Mouse (Mus musculus) embryonic facial prominence, embryonic 10.5 days (tissue): Measurements from ENCODE around the gene Syde2. TPM values are rescaled to one million over a fixed set of nuclear protein-coding genes. Genes with fewer than 3 reads are reported as not detected.
"Not testable (repeated sequence)": the region's sequence is repeated elsewhere in the genome, so short reads cannot be mapped to it uniquely, and the experiment has no call there.

Experiments
- DNase-seq: peaks from one replicate; pipeline ENCODE4 v3.0.0-alpha.2; 2017; ENCODE audit warnings: low spot score
- H3K27ac ChIP-seq: fragments of 300-500 bp; sonication (generic); replicated peaks from 2 replicates; pipeline ENCODE4 v1.5.1; 2016; ENCODE audit warnings: mild to moderate bottlenecking
- H3K27me3 ChIP-seq: fragments of 300-500 bp; sonication (generic); replicated peaks from 2 replicates; pipeline ENCODE4 v1.6.1; 2016; ENCODE audit warnings: low read depth, mild to moderate bottlenecking; ENCODE audit not compliant: poor library complexity, severe bottlenecking
- H3K36me3 ChIP-seq: fragments of 300-500 bp; sonication (generic); replicated peaks from 2 replicates; pipeline ENCODE4 v1.6.1; 2016; ENCODE audit warnings: mild to moderate bottlenecking, moderate library complexity
- H3K4me1 ChIP-seq: fragments of 300-500 bp; sonication (generic); 2 replicates; pipeline ENCODE4 v1.6.1; 2016
- H3K4me3 ChIP-seq: fragments of 300-500 bp; sonication (generic); 2 replicates; pipeline ENCODE4 v1.5.1; 2016; ENCODE audit warnings: mild to moderate bottlenecking, moderate library complexity
- H3K9me3 ChIP-seq: fragments of 300-500 bp; sonication (generic); 2 replicates; pipeline ENCODE4 v1.6.1; 2016; ENCODE audit warnings: mild to moderate bottlenecking
- WGBS: fragments of 180-500 bp; shearing (Covaris S2); methylation state at CpG from one replicate; pipeline ENCODE4 v1.1.7; 2016; 5-methylcytosine and 5-hydroxymethylcytosine counted together
- polyA plus RNA-seq: library from polyadenylated mRNA; unstranded; fragments of >200 nt; fragmentation: Nextera tagmentation; extraction: Ambion mirVana; gene quantifications from 2 replicates; pipeline ENCODE4 v1.2.1, GENCODE M21; 2016

The Syde2 gene
- polyA plus RNA-seq, 1 experiment from 2014 or later: 1.4 TPM

DNA sequence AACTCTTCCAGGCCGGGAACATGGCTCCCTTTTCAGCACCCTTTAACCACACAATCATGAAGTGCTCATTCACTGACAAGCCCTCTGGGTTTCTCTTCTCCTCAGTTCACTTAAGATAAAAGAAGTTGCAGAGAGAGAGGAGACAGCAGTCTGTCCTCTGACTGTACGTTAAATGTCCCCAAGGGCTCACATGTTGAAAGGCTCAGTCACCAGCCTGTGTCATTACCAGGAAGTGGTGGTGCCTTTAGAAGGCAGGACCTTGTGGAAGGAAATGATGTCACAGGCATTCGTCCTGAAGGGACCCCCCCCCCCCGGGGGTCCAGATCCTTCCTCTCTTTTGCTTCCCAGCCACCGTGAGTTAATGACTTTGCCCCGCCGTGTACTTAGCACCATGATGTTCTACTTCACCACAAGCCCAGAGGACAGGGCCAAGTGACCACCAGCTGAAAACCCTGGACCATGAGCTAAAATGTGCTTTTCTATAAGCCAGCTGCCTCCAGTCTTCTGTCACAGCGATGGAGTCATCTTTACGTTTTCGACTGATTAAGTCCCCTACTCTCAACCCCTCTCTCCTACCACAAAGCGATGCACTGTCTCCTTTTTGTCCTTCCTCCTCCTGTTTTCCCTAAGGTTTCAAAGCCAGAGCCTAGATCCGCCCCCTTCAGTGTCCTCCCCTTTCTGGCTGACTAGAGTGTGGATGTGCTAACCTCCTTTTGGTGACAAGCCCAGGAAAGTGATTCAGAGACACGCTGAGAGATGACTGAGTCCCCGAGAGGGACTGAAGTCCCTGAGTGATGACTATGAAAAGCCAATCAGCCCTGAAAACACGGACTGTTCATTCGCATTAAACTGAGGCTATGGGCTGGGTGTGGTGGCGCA, 36.1 kb upstream of the Syde2 start:
- Histone ChIP-seq H3K36me3 (no peaks in the 10 kb centered on the region), H3K9me3 (no peaks in the 10 kb centered on the region), H3K4me1 (peaks cover 19% of the 10 kb centered on the region), H3K4me3 (no peak overlapping the region), H3K27me3 (peaks cover 20% of the 10 kb centered on the region), H3K27ac (no peak overlapping the region)
- 75% methylated on average over 17 of the region's 17 CpGs for WGBS
- no peak for DNase-seq

DNA sequence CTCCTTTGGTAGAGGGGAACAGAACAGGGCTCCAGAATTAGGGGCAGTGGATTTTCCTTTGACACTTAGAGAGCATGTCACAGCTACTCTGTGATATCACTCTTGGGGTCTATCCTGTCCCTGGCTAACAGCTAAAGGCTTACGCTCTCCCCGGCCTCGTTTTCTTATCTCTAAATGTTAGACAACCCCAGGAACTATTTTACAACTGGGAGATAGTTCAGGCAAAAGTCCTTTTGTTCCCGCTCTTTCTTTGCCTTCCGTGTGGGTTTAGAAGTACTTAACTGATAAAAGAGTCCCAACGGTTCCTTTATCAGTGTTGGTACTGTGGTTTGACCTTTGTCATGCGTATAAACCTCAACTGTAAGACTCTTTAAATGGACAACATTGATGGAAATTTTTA, 34.7 kb upstream of the Syde2 start:
- Histone ChIP-seq H3K27ac (no peak overlapping the region), H3K4me3 (no peak overlapping the region), H3K36me3 (no peaks in the 10 kb centered on the region), H3K4me1 (peaks cover 13% of the 10 kb centered on the region), H3K9me3 (peaks cover 7% of the 10 kb centered on the region; the same call in 1 of the 2 replicates), H3K27me3 (peaks cover 20% of the 10 kb centered on the region)
- DNase-seq: no peak
- WGBS: 87% methylated on average over 7 of the region's 7 CpGs

- Histone ChIP-seq H3K4me1 (peaks cover 13% of the 10 kb centered on the region), H3K36me3 (no peaks in the 10 kb centered on the region), H3K27ac (no peak overlapping the region), H3K9me3 (peaks cover 11% of the 10 kb centered on the region; the same call in 1 of the 2 replicates), H3K27me3 (peaks cover 20% of the 10 kb centered on the region), H3K4me3 (no peak overlapping the region)
- DNase-seq: no peak
- 86% methylated on average over 2 of the region's 2 CpGs for WGBS
These were observed 34.3 kb upstream of the Syde2 start for GRCm38 (mm10) chr3:145953411-145953810.

- H3K36me3 ChIP-seq: no peaks in the 10 kb centered on the region
- no peak for DNase-seq
- H3K27me3 ChIP-seq: peaks cover 39% of the 10 kb centered on the region
- H3K4me3 ChIP-seq: no peak overlapping the region
- peaks cover 15% of the 10 kb centered on the region; the same call in 1 of the 2 replicates for H3K9me3 ChIP-seq
- 56% methylated on average over 1 of the region's 1 CpGs for WGBS
- H3K4me1 ChIP-seq: peaks cover 23% of the 10 kb centered on the region
- H3K27ac ChIP-seq: no peak overlapping the region
These were observed 27.8 kb upstream of the Syde2 start for GRCm38 (mm10) chr3:145959824-145960223.

DNA sequence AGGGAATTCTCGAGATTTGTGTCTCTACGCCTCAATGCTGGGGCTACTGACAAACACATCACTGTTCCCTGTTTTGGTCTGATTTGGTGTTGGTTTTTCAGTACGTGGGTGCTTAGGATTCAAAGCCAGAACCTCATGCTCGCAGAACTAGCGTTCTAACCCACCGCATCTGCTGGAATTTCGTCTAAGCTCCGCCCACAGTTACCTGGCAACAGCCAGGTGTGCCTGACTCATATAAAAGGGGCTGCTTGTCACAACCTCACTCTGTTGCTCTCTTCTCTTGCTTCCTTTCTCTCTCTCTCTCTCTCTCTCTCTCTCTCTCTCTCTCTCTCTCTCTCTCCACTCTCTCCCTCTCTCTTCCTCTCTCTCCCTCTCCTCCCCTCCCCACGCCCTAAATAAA, 25.3 kb upstream of the Syde2 start:
- Histone ChIP-seq H3K36me3 (no peaks in the 10 kb centered on the region), H3K27me3 (peaks cover 48% of the 10 kb centered on the region), H3K4me1 (peaks cover 27% of the 10 kb centered on the region), H3K9me3 (peaks cover 13% of the 10 kb centered on the region; the same call in 1 of the 2 replicates), H3K4me3 (no peak overlapping the region), H3K27ac (no peak overlapping the region)
- DNase-seq: no peak
- 15% methylated on average over 9 of the region's 9 CpGs for WGBS

DNA sequence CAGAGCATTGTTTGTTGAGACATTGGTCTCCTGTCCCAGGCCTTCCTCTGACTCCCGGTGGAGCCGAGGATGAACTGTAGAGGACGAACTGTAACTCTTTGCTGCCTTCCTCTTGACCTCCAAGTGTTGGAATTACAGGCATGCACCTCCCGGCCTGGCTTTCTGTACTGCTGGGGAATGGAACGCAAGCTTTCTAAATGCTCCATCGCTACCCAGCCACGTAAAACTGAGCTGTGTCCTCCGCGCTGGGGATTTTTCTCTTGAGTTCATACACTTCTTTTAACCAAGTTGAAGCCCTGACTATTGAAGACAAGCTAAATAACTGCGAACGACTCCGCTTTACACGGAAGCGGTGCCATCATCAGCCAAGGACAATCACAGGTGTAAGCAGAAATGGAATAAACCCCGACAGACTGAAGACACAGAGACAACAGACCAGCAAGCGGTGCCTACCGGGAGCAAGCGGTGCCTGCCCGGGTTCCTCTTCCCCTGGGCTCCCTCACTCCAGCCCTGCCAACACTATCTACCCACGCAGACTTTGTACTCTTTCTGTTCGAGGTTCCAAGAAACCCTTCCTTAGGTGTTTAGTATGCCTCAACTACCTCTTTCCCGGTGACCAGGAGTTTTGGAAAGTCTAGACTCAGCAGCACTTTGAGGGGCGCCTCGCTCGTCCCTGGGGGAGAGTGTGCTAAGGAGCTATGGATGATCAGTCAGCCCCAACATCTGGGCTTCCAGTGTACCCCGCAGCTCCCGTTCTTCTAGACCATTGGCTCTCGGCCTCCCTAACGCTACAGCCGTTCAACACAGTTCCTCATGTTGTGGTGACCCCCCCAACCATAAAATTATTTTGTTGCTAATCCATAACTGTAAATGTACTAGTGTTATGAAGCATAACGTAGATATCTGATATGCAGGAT, 24.3 kb upstream of the Syde2 start:
- H3K36me3 ChIP-seq: no peaks in the 10 kb centered on the region
- peaks cover 27% of the 10 kb centered on the region for H3K4me1 ChIP-seq
- H3K27ac ChIP-seq: peak overlapping the region; percentile 51; the same call in 1 of the 2 replicates
- H3K9me3 ChIP-seq: peaks cover 4% of the 10 kb centered on the region; the same call in 1 of the 2 replicates
- peak overlapping the region; percentile 27 for H3K4me3 ChIP-seq
- DNase-seq: peak; percentile 47
- 11% methylated on average over 31 of the region's 31 CpGs for WGBS
- peaks cover 48% of the 10 kb centered on the region for H3K27me3 ChIP-seq

DNA sequence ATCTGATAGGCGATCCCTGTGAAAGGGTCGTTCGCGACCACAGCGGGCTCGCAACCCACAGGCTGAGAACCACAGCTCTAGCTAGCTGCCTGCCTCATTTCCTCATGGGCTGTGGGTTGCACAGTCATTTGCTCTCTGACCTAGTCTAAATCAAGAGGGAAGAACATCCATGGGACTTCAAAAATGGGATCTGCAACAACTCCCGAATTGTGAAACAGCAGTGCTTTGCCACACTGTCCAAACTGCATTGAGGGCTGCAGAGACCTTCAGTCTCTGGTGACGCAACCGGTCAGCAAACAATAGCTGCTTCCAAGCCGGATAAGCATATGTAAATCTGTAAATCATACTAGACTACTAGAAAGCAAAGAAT, 23.7 kb upstream of the Syde2 start:
- no peak for DNase-seq
- Histone ChIP-seq H3K27ac (peak overlapping the region; percentile 51), H3K9me3 (no peaks in the 10 kb centered on the region), H3K27me3 (peaks cover 48% of the 10 kb centered on the region), H3K4me3 (peak overlapping the region; percentile 27), H3K4me1 (peaks cover 28% of the 10 kb centered on the region), H3K36me3 (no peaks in the 10 kb centered on the region)
- WGBS: 15% methylated on average over 10 of the region's 10 CpGs

- H3K27ac ChIP-seq: no peak overlapping the region
- H3K27me3 ChIP-seq: peaks cover 48% of the 10 kb centered on the region
- 11% methylated on average over 10 of the region's 10 CpGs for WGBS
- H3K9me3 ChIP-seq: no peaks in the 10 kb centered on the region
- H3K4me3 ChIP-seq: no peak overlapping the region; the same call in 1 of the 2 replicates
- DNase-seq: peak; percentile 78
- peaks cover 33% of the 10 kb centered on the region for H3K4me1 ChIP-seq
- no peaks in the 10 kb centered on the region for H3K36me3 ChIP-seq
These were observed 23.2 kb upstream of the Syde2 start for GRCm38 (mm10) chr3:145964473-145964872.

- peaks cover 48% of the 10 kb centered on the region for H3K27me3 ChIP-seq
- H3K9me3 ChIP-seq, DNase-seq, H3K27ac ChIP-seq, H3K36me3 ChIP-seq, H3K4me3 ChIP-seq: not testable (repeated sequence)
- H3K4me1 ChIP-seq: peaks cover 34% of the 10 kb centered on the region
- 67% methylated on average over 3 of the region's 3 CpGs for WGBS
These were observed 22.1 kb upstream of the Syde2 start for GRCm38 (mm10) chr3:145965583-145965982.

- DNase-seq: no peak
- peaks cover 39% of the 10 kb centered on the region for H3K27me3 ChIP-seq
- H3K9me3 ChIP-seq: no peaks in the 10 kb centered on the region
- peaks cover 39% of the 10 kb centered on the region for H3K4me1 ChIP-seq
- no peaks in the 10 kb centered on the region for H3K36me3 ChIP-seq
- no peak overlapping the region for H3K4me3 ChIP-seq
- 91% methylated on average over 5 of the region's 5 CpGs for WGBS
- no peak overlapping the region for H3K27ac ChIP-seq
These were observed 20.9 kb upstream of the Syde2 start for GRCm38 (mm10) chr3:145966806-145967205.

DNA sequence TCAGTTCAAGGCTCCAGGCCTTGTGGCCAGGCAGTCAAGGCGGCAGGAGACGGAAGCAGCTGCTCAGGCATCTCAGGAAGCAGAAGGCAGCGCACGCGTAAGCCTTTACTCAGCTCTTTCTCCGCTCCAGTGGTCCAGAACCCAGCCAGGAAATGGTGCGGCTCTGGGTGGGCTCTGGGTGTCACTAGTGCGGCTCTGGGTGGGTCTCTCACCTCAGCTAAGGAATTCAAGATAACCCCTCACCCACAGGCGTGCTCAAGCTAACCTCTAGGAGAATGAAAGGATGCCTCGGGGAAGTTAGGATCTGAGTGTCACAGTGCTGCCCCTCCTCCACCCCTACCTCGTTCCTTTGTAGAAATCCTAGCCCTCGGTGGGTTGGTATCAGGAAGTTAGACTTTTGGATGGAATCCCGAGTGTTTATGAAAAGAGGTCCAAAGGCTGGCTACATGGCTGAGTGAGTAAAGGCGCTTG, 18.6 kb upstream of the Syde2 start:
- H3K4me3 ChIP-seq: no peak overlapping the region
- DNase-seq: peak; percentile 47
- H3K4me1 ChIP-seq: peaks cover 22% of the 10 kb centered on the region
- 37% methylated on average over 14 of the region's 14 CpGs for WGBS
- no peaks in the 10 kb centered on the region; the same call in 1 of the 2 replicates for H3K36me3 ChIP-seq
- 0 out of 2 replicates have a peak overlapping the region, but pooled peaks have one; percentile 5 for H3K27ac ChIP-seq
- peaks cover 17% of the 10 kb centered on the region for H3K27me3 ChIP-seq
- peaks cover 5% of the 10 kb centered on the region for H3K9me3 ChIP-seq

DNA sequence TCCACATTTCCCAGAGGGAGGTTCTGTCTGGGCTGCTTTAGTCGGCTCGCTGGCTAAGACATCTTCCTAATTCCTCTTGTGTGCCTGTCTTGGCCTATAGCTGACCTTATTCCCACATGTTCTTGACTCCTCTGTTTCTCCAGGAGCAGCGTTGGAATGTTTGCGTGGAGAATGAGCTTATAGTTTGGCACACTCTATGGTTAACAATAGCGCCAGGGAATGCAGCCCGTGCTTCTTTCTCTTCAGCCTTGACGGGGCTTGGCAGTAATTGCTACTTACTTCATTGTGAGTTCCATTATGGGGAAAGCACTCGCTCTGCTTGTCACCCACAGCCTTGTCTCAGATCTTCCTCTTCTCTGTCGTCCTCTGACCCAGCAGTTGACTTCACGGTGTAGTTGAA, 16.2 kb upstream of the Syde2 start:
- Histone ChIP-seq H3K27me3 (no peaks in the 10 kb centered on the region), H3K36me3 (no peaks in the 10 kb centered on the region; the same call in 1 of the 2 replicates), H3K4me1 (peaks cover 12% of the 10 kb centered on the region), H3K9me3 (peaks cover 13% of the 10 kb centered on the region), H3K27ac (no peak overlapping the region), H3K4me3 (no peak overlapping the region)
- DNase-seq: no peak
- 72% methylated on average over 10 of the region's 10 CpGs for WGBS
